Comparison of ENCODE assay signal across 14 mouse cellular contexts in genomic region chr9:108044751-108045492, GRCm38 (mm10). TPM values are rescaled to one million over a fixed set of nuclear protein-coding genes. Genes with fewer than 3 reads are reported as not detected.
DNase-seq lines count a peak whose midpoint lies in the region; TF ChIP-seq lines count a peak whose summit lies in the region.
"Had no signal": no experiment of that assay in that cellular context is flagged by ENCODE, and none has a peak within 500 bp of the region (broad histone marks: within the 10 kb centered on the region; RNA-seq: fewer than 3 reads in every experiment).

No protein-coding gene starts in this region.

- peak; percentile 22 for DNase-seq in gastrocnemius, adult 2 months
- DNase-seq in gastrocnemius, postnatal 25 days: no peak
- no peak for DNase-seq in layer of hippocampus, adult 2 months (ENCODE audit: low spot score in 2 of 2)
- DNase-seq in layer of hippocampus, postnatal 10 days (ENCODE audit: low spot score in 2 of 2): no peak
- DNase-seq in urinary bladder, adult 2 months (ENCODE audit: low spot score): peak; percentile 33
- DNase-seq in urinary bladder, postnatal 10 days (ENCODE audit: low spot score): no peak
- no peak for DNase-seq in right cerebral cortex, postnatal 4 days
- DNase-seq in layer of hippocampus, postnatal 25 days (ENCODE audit: extremely low spot score in 1 of 2, low spot score in 1 of 2): no peak
- DNase-seq: cerebellum, adult 8-10 months; lung, postnatal 10 days; thymus, postnatal 14 days had no signal

- intact Hi-C loops in gastrocnemius, adult 2 months (cut with DNase I): no loop called here

- TF ChIP-seq CTCF in gastrocnemius, adult 2 months (IDR thresholded peaks at IDR 0.05): peak; percentile 14; the same call in 1 of the 2 replicates
- TF ChIP-seq CTCF in layer of hippocampus, adult 2 months (conservative IDR thresholded peaks at IDR 0.05): peak; percentile 54

- no peak overlapping the region for H3K27ac ChIP-seq in gastrocnemius, adult 2 months
- H3K27ac ChIP-seq in layer of hippocampus, adult 2 months: no peak overlapping the region
- H3K27ac ChIP-seq: midbrain, embryonic 12.5 days had no signal

- no peak overlapping the region for H3K4me3 ChIP-seq in gastrocnemius, adult 2 months
- no peak overlapping the region for H3K4me3 ChIP-seq in layer of hippocampus, adult 2 months
- H3K4me3 ChIP-seq: midbrain, embryonic 12.5 days had no signal

RNA-seq across cellular contexts. Expression of gene Gmppb, which starts 4.1 kb away (rescaled TPM):
- 1 to 10 TPM; 3.3 to 6.3 TPM for total RNA-seq in gastrocnemius, adult 2 months (2021)
- 1 to 10 TPM; 6.0 to 6.2 TPM for total RNA-seq in gastrocnemius, postnatal 25 days (2021)
- 10 to 100 TPM; 17.5 to 17.7 TPM for total RNA-seq in layer of hippocampus, adult 2 months (2021)
- total RNA-seq in layer of hippocampus, postnatal 10 days (2021): 10 to 100 TPM; 16.0 to 18.3 TPM
- polyA plus RNA-seq in urinary bladder, adult 2 months (2012; rRNA removed): 18.8 and 23.9 TPM in 2 replicates
- total RNA-seq in layer of hippocampus, postnatal 25 days (2021): 10 to 100 TPM; 14.5 to 17.2 TPM

RNA-seq across cellular contexts. Expression of gene Amigo3, which starts 8.0 kb away (rescaled TPM):
- 1 to 10 TPM; 1.5 to 3.1 TPM for total RNA-seq in gastrocnemius, adult 2 months (2021)
- total RNA-seq in gastrocnemius, postnatal 25 days (2021): 1 to 10 TPM; 1.9 to 2.4 TPM
- 1 to 10 TPM; 2.0 to 2.6 TPM for total RNA-seq in layer of hippocampus, adult 2 months (2021)
- total RNA-seq in layer of hippocampus, postnatal 10 days (2021): 1 to 10 TPM; 2.0 to 2.1 TPM
- 2.3 and 2.6 TPM in 2 replicates for polyA plus RNA-seq in urinary bladder, adult 2 months (2012; rRNA removed)
- total RNA-seq in layer of hippocampus, postnatal 25 days (2021): 1 to 10 TPM; 2.0 to 2.2 TPM

RNA-seq across cellular contexts. Expression of gene Mst1, which starts 35.3 kb away (rescaled TPM):
- total RNA-seq in gastrocnemius, adult 2 months (2021): not detected
- not detected for total RNA-seq in gastrocnemius, postnatal 25 days (2021)
- total RNA-seq in layer of hippocampus, adult 2 months (2021): not detected
- total RNA-seq in layer of hippocampus, postnatal 10 days (2021): not detected
- polyA plus RNA-seq in urinary bladder, adult 2 months (2012; rRNA removed): 5.6 and 6.2 TPM in 2 replicates
- total RNA-seq in layer of hippocampus, postnatal 25 days (2021): not detected
- total RNA-seq: layer of hippocampus, postnatal 14 days had no signal
- polyA plus RNA-seq: hindbrain, embryonic 16.5 days had no signal

RNA-seq across cellular contexts. Expression of gene Rnf123, which starts 38.2 kb away (rescaled TPM):
- total RNA-seq in gastrocnemius, adult 2 months (2021): 100 to 1,000 TPM; 128 to 157 TPM
- total RNA-seq in gastrocnemius, postnatal 25 days (2021): 100 to 1,000 TPM; 163 to 169 TPM
- total RNA-seq in layer of hippocampus, adult 2 months (2021): 100 to 1,000 TPM in 1 of 2 experiments, 10 to 100 TPM in 1; 95.7 to 111 TPM
- 10 to 100 TPM; 82.4 to 90.0 TPM for total RNA-seq in layer of hippocampus, postnatal 10 days (2021)
- polyA plus RNA-seq in urinary bladder, adult 2 months (2012; rRNA removed): 54.6 and 60.6 TPM in 2 replicates
- total RNA-seq in layer of hippocampus, postnatal 25 days (2021): 10 to 100 TPM; 95.1 to 97.3 TPM

RNA-seq across cellular contexts. Expression of gene Ip6k1, which starts 42.6 kb away (rescaled TPM):
- total RNA-seq in gastrocnemius, adult 2 months (2021): 10 to 100 TPM; 26.2 to 30.5 TPM
- 10 to 100 TPM; 21.0 to 23.3 TPM for total RNA-seq in gastrocnemius, postnatal 25 days (2021)
- 100 to 1,000 TPM; 222 to 228 TPM for total RNA-seq in layer of hippocampus, adult 2 months (2021)
- total RNA-seq in layer of hippocampus, postnatal 10 days (2021): 100 to 1,000 TPM; 159 to 163 TPM
- polyA plus RNA-seq in urinary bladder, adult 2 months (2012; rRNA removed): 84.3 and 90.7 TPM in 2 replicates
- 100 to 1,000 TPM; 220 to 228 TPM for total RNA-seq in layer of hippocampus, postnatal 25 days (2021)

Comparison
In these comparisons a context has a peak if more than half of its experiments do, and no peak if none do; other contexts are left out.
1. DNase-seq: peak in gastrocnemius, adult 2 months (single experiment) and urinary bladder, adult 2 months (single experiment); none in gastrocnemius, postnatal 25 days (single experiment), layer of hippocampus, adult 2 months (0 of 2), layer of hippocampus, postnatal 10 days (0 of 2), urinary bladder, postnatal 10 days (single experiment), right cerebral cortex, postnatal 4 days (single experiment) and layer of hippocampus, postnatal 25 days (0 of 2).